Comparison of ENCODE assay signal across 8 mouse cellular contexts in the genomic region with DNA sequence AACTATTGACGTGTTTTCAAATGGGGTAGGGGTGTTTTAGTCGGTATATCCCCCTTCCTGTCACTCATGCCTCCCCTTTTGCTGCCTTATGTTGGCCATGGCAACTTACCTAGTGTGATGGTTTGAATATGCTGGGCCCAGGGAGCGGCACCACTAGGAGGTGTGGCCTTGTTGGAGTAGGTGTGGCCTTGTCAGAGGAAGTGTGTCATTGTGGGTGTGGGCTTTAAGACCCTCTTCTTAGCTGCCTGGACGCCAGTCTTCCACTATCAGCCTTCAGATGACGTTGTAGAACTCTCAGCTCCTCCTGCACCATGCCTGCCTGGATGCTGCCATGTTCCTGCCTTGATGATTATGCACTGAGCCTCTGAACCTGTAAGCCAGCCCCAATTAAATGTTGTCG. TPM values are rescaled to one million over a fixed set of nuclear protein-coding genes. Genes with fewer than 3 reads are reported as not detected.
DNase-seq lines count a peak whose midpoint lies in the region; ATAC-seq and TF ChIP-seq lines count a peak whose summit lies in the region.

A gene (minus strand): TSS at position 162 of the 400 bp plus-strand sequence.

- H3K27me3 ChIP-seq in lung, postnatal 0 days (replicated peaks; ENCODE audit: insufficient read depth, low read length) = no peaks in the 10 kb centered on the region
- H3K27me3 ChIP-seq in embryonic facial prominence, embryonic 15.5 days = no peaks in the 10 kb centered on the region
- no peaks in the 10 kb centered on the region for H3K27me3 ChIP-seq in limb, embryonic 12.5 days

- H3K4me2 ChIP-seq in lung, postnatal 0 days (replicated peaks; ENCODE audit: low read depth, low read length) = no peak within 1 kb of the TSS
- no peak within 1 kb of the TSS for H3K4me2 ChIP-seq in embryonic facial prominence, embryonic 15.5 days (replicated peaks)
- no peak within 1 kb of the TSS for H3K4me2 ChIP-seq in limb, embryonic 12.5 days

- WGBS in lung, postnatal 0 days = 74% methylated on average over 6 of the region's 6 CpGs
- 62% methylated on average over 6 of the region's 6 CpGs for WGBS in embryonic facial prominence, embryonic 15.5 days
- 69% methylated on average over 6 of the region's 6 CpGs for WGBS in limb, embryonic 12.5 days

- H3K4me1 ChIP-seq in lung, postnatal 0 days (ENCODE audit: insufficient read depth, low read depth, low read length) = no peaks in the 10 kb centered on the region
- H3K4me1 ChIP-seq in embryonic facial prominence, embryonic 15.5 days = 0 out of 2 replicates have a peak, but pooled peaks cover 6% of the 10 kb centered on the region
- H3K4me1 ChIP-seq in limb, embryonic 12.5 days (replicated peaks) = no peaks in the 10 kb centered on the region

- no peak for TF ChIP-seq CTCF in lung, postnatal 0 days (IDR thresholded peaks at IDR 0.05)

- intact Hi-C loops in heart, postnatal 14 days (cut with DNase I) = no loop called here

- ATAC-seq in lung, postnatal 0 days = no peak
- no peak for ATAC-seq in embryonic facial prominence, embryonic 15.5 days (ENCODE audit: insufficient number of reproducible peaks, low FRiP score, low TSS enrichment, low read depth)
- ATAC-seq in limb, embryonic 12.5 days (ENCODE audit: insufficient number of reproducible peaks, insufficient read depth, low FRiP score, low TSS enrichment, low read depth) = no peak
- ATAC-seq in megakaryocyte, adult 5-6 weeks (ENCODE audit: poor library complexity, severe bottlenecking) = no peak
- no peak for ATAC-seq in cerebellum, adult (ENCODE audit: insufficient number of reproducible peaks, low FRiP score, low TSS enrichment)

- no peak within 1 kb of the TSS for H3K4me3 ChIP-seq in lung, postnatal 0 days (ENCODE audit: low read depth, low read length)
- H3K4me3 ChIP-seq in embryonic facial prominence, embryonic 15.5 days (replicated peaks) = no peak within 1 kb of the TSS
- no peak within 1 kb of the TSS for H3K4me3 ChIP-seq in limb, embryonic 12.5 days (replicated peaks)

- H3K9ac ChIP-seq in lung, postnatal 0 days (replicated peaks; ENCODE audit: low read depth) = no peak within 1 kb of the TSS
- H3K9ac ChIP-seq in embryonic facial prominence, embryonic 15.5 days = no peak within 1 kb of the TSS
- no peak within 1 kb of the TSS for H3K9ac ChIP-seq in limb, embryonic 12.5 days (replicated peaks)

- H3K9me3 ChIP-seq in lung, postnatal 0 days (ENCODE audit: low read length) = no peaks in the 10 kb centered on the region
- H3K9me3 ChIP-seq in embryonic facial prominence, embryonic 15.5 days (replicated peaks) = no peaks in the 10 kb centered on the region
- H3K9me3 ChIP-seq in limb, embryonic 12.5 days = no peaks in the 10 kb centered on the region

- no peak for TF ChIP-seq EP300 in lung, postnatal 0 days (IDR thresholded peaks at IDR 0.05)

- no peak within 1 kb of the TSS for H3K27ac ChIP-seq in lung, postnatal 0 days (ENCODE audit: low read length)
- H3K27ac ChIP-seq in embryonic facial prominence, embryonic 15.5 days (replicated peaks) = no peak within 1 kb of the TSS
- H3K27ac ChIP-seq in limb, embryonic 12.5 days = no peak within 1 kb of the TSS

- H3K36me3 ChIP-seq in lung, postnatal 0 days (ENCODE audit: insufficient read depth, low read length) = no peaks in the 10 kb centered on the region
- H3K36me3 ChIP-seq in embryonic facial prominence, embryonic 15.5 days = no peaks in the 10 kb centered on the region
- no peaks in the 10 kb centered on the region for H3K36me3 ChIP-seq in limb, embryonic 12.5 days

- DNase-seq in lung, postnatal 0 days (ENCODE audit: low spot score) = no peak
- DNase-seq in lung, postnatal 36 days = no peak
- no peak for DNase-seq in heart, postnatal 14 days
- DNase-seq in retina, embryonic 14.5 days (ENCODE audit: low spot score) = no peak

RNA-seq across cellular contexts. Expression of the gene that starts here (rescaled TPM):
- polyA plus RNA-seq in lung, postnatal 0 days (2015; fragmentation: Nextera tagmentation; extraction: Ambion mirVana) = 54.7 and 56.1 TPM in 2 replicates
- polyA plus RNA-seq in embryonic facial prominence, embryonic 15.5 days (2015; fragmentation: Nextera tagmentation; extraction: Ambion mirVana) = 40.3 and 41.8 TPM in 2 replicates
- total RNA-seq in heart, postnatal 14 days (2021) = 10 to 100 TPM; 52.4 to 69.3 TPM
- polyA plus RNA-seq in limb, embryonic 12.5 days (2016; fragmentation: Nextera tagmentation; extraction: Ambion mirVana) = 32.3 and 32.6 TPM in 2 replicates
- 8.6 and 8.8 TPM in 2 replicates for total RNA-seq in megakaryocyte, adult 5-6 weeks (2015)
- 8.8 and 11.5 TPM in 2 replicates for total RNA-seq in megakaryocyte, adult 5-6 weeks (2017)

Comparison
In these comparisons a context has a peak if more than half of its experiments do, and no peak if none do; other contexts are left out.
1. RNA of the gene that starts here (total RNA-seq): 52.4 to 69.3 TPM in heart, postnatal 14 days; 8.6 to 11.5 TPM in megakaryocyte, adult 5-6 weeks; every median in the first group is over 4 times any median in the second.